Mouse (Mus musculus) myocyte (in vitro differentiated cells): ENCODE measurements around the gene F830045P16Rik. TPM values are rescaled to one million over a fixed set of nuclear protein-coding genes. Genes with fewer than 3 reads are reported as not detected.

ENCODE experiments used
- H3K27me3 ChIP-seq: one replicate; pipeline ENCODE4 v1.6.1; 2011; ENCODE audit not compliant: control insufficient read depth, insufficient read depth, insufficient read length
- H3K36me3 ChIP-seq: one replicate; pipeline ENCODE4 v1.6.1; 2011; ENCODE audit not compliant: control insufficient read depth, insufficient read depth
- H3K4me2 ChIP-seq: one replicate; pipeline ENCODE4 v1.6.1; 2011; ENCODE audit warnings: low read depth, control low read depth
- H3K4me3 ChIP-seq: one replicate; pipeline ENCODE4 v1.5.1; 2011; ENCODE audit warnings: mild to moderate bottlenecking, control low read depth, moderate library complexity
- H3K79me2 ChIP-seq: one replicate; pipeline ENCODE4 v1.6.1; 2011; ENCODE audit not compliant: control insufficient read depth, insufficient read depth
- H3ac ChIP-seq: one replicate; pipeline ENCODE4 v1.6.1; 2011; ENCODE audit not compliant: control insufficient read depth, insufficient read length
- CEBPB ChIP-seq: IDR thresholded peaks from 2 replicates; pipeline ENCODE4 v1.6.1; 2011; ENCODE audit warnings: mild to moderate bottlenecking, moderate library complexity; ENCODE audit not compliant: poor library complexity, insufficient read depth, severe bottlenecking
- E2F4 ChIP-seq: IDR thresholded peaks from one replicate; pipeline ENCODE4 v1.6.1; 2011; ENCODE audit warnings: mild to moderate bottlenecking, control low read depth, moderate library complexity; ENCODE audit not compliant: insufficient read depth
- MAX ChIP-seq: IDR thresholded peaks from one replicate; pipeline ENCODE4 v1.6.1; 2011; ENCODE audit warnings: low read depth, mild to moderate bottlenecking, control low read depth
- MYOD1 ChIP-seq, 3 experiments: IDR thresholded peaks; one replicate each; pipeline ENCODE4 v1.6.1; 2011; ENCODE audit warnings: control low read depth in 2 of 3, low read depth in 2 of 3, mild to moderate bottlenecking in 2 of 3, moderate library complexity in 1 of 3; ENCODE audit not compliant: insufficient read length in 2 of 3, control insufficient read depth in 1 of 3
- MYOG ChIP-seq, 3 experiments: IDR thresholded peaks; one replicate each; pipeline ENCODE4 v1.6.1; 2011; ENCODE audit warnings: control low read depth in 2 of 3, low read depth in 2 of 3, mild to moderate bottlenecking in 2 of 3; ENCODE audit not compliant: insufficient read length in 2 of 3, control insufficient read depth in 1 of 3, insufficient read depth in 1 of 3
- POLR2A ChIP-seq: IDR thresholded peaks from one replicate; pipeline ENCODE4 v1.6.1; 2011; ENCODE audit warnings: low read depth, mild to moderate bottlenecking, control low read depth, moderate library complexity; ENCODE audit not compliant: insufficient read length
- POLR2AphosphoS2 ChIP-seq: IDR thresholded peaks from one replicate; pipeline ENCODE4 v1.6.1; 2011; ENCODE audit warnings: low read depth, control low read depth; ENCODE audit not compliant: insufficient read length
- REST ChIP-seq: IDR thresholded peaks from one replicate; pipeline ENCODE4 v1.6.1; 2011; ENCODE audit warnings: mild to moderate bottlenecking, control low read depth, moderate library complexity; ENCODE audit not compliant: insufficient read depth, insufficient read length
- SRF ChIP-seq: IDR thresholded peaks from one replicate; pipeline ENCODE4 v1.6.1; 2011; ENCODE audit warnings: low read depth; ENCODE audit not compliant: control insufficient read depth, insufficient read length
- TCF12 ChIP-seq: IDR thresholded peaks from one replicate; pipeline ENCODE4 v1.6.1; 2011; ENCODE audit warnings: mild to moderate bottlenecking, control low read depth; ENCODE audit not compliant: poor library complexity, insufficient read depth, severe bottlenecking
- TCF3 ChIP-seq: IDR thresholded peaks from one replicate; pipeline ENCODE4 v1.6.1; 2011; ENCODE audit warnings: low read depth, control low read depth; ENCODE audit not compliant: insufficient read length
- USF1 ChIP-seq: IDR thresholded peaks from one replicate; pipeline ENCODE4 v1.6.1; 2011; ENCODE audit warnings: low read depth, mild to moderate bottlenecking, control low read depth, moderate library complexity
- polyA plus RNA-seq: library from polyadenylated mRNA; unstranded; fragments of >200 nt; fragmentation: generic; extraction: Trizol; gene quantifications from one replicate; pipeline ENCODE4 v1.2.1, GENCODE M21; 2012; ENCODE audit warnings: missing spikeins

F830045P16Rik gene
- polyA plus RNA-seq, 1 experiment = not detected

- no peaks in the 10 kb centered on the region for H3K27me3 ChIP-seq
- H3K36me3 ChIP-seq = no peaks in the 10 kb centered on the region
- no peak for TF ChIP-seq REST
- TF ChIP-seq POLR2A = no peak
- TF ChIP-seq TCF12 = no peak
- TF ChIP-seq TCF3 = no peak
- no peak for TF ChIP-seq POLR2AphosphoS2
- no peak for TF ChIP-seq SRF
- no peak for TF ChIP-seq CEBPB
- no peak for TF ChIP-seq MYOG (IDR thresholded peaks at IDR 0.05; ENCODE audit: control insufficient read depth in 1 of 3, insufficient read depth in 1 of 3, insufficient read length in 2 of 3, low read depth in 2 of 3)
- TF ChIP-seq MAX = no peak
- no peak for TF ChIP-seq MYOD1 (IDR thresholded peaks at IDR 0.05; ENCODE audit: control insufficient read depth in 1 of 3, insufficient read length in 2 of 3, low read depth in 2 of 3)
- no peak for TF ChIP-seq E2F4
- TF ChIP-seq USF1 = no peak
- H3K4me3 ChIP-seq = no peak overlapping the region
- H3ac ChIP-seq = no peak overlapping the region
- no peaks in the 10 kb centered on the region for H3K79me2 ChIP-seq
- H3K4me2 ChIP-seq = no peak overlapping the region
Measured at GRCm38 (mm10) chr2:129435154-129435553, 101.2 kb downstream of the F830045P16Rik start.

GRCm38 (mm10) chr2:129423741-129424140, 112.7 kb downstream of the F830045P16Rik start:
- H3K36me3 ChIP-seq = no peaks in the 10 kb centered on the region
- TF ChIP-seq MYOG (IDR thresholded peaks at IDR 0.05; ENCODE audit: control insufficient read depth in 1 of 3, insufficient read depth in 1 of 3, insufficient read length in 2 of 3, low read depth in 2 of 3) = no peak
- H3K4me2 ChIP-seq = no peak overlapping the region
- no peak overlapping the region for H3ac ChIP-seq
- no peaks in the 10 kb centered on the region for H3K27me3 ChIP-seq
- H3K79me2 ChIP-seq = no peaks in the 10 kb centered on the region
- no peak overlapping the region for H3K4me3 ChIP-seq

GRCm38 (mm10) chr2:129420897-129421561, 115.4 kb downstream of the F830045P16Rik start:
- Histone ChIP-seq H3K79me2 (no peaks in the 10 kb centered on the region), H3K27me3 (no peaks in the 10 kb centered on the region), H3K4me3 (no peak overlapping the region), H3K36me3 (no peaks in the 10 kb centered on the region), H3K4me2 (no peak overlapping the region), H3ac (no peak overlapping the region)
- TF ChIP-seq CEBPB (no peak), TCF3 (no peak), TCF12 (no peak), MAX (no peak), USF1 (no peak)

- TF ChIP-seq TCF3 (no peak), MYOG (IDR thresholded peaks at IDR 0.05; ENCODE audit: control insufficient read depth in 1 of 3, insufficient read depth in 1 of 3, insufficient read length in 2 of 3, low read depth in 2 of 3) (no peak), TCF12 (no peak), REST (no peak), MAX (no peak), SRF (no peak), POLR2AphosphoS2 (no peak), E2F4 (no peak), USF1 (no peak)
- Histone ChIP-seq H3K4me3 (no peak overlapping the region), H3K36me3 (no peaks in the 10 kb centered on the region), H3K4me2 (no peak overlapping the region), H3ac (no peak overlapping the region), H3K79me2 (no peaks in the 10 kb centered on the region), H3K27me3 (no peaks in the 10 kb centered on the region)
Measured at GRCm38 (mm10) chr2:129419361-129419880, 117.0 kb downstream of the F830045P16Rik start.

GRCm38 (mm10) chr2:129414593-129414992, 121.8 kb downstream of the F830045P16Rik start:
- Histone ChIP-seq H3K27me3 (no peaks in the 10 kb centered on the region), H3K79me2 (no peaks in the 10 kb centered on the region), H3ac (no peak overlapping the region), H3K36me3 (no peaks in the 10 kb centered on the region), H3K4me2 (no peak overlapping the region), H3K4me3 (no peak overlapping the region)
- TF ChIP-seq POLR2A (no peak), E2F4 (no peak), TCF3 (no peak), MYOD1 (IDR thresholded peaks at IDR 0.05; ENCODE audit: control insufficient read depth in 1 of 3, insufficient read length in 2 of 3, low read depth in 2 of 3) (no peak), CEBPB (no peak), USF1 (no peak), TCF12 (no peak), SRF (no peak), POLR2AphosphoS2 (no peak), MAX (no peak)
